Mouse (Mus musculus) spleen, adult 2 months (tissue): Measurements from ENCODE around the gene Tmem8.

Source experiments
- CTCF ChIP-seq: fragments of 200-500 bp; IDR thresholded peaks from 2 replicates; pipeline ENCODE4 v1.5.1; 2011; ENCODE audit warnings: mild to moderate bottlenecking, inconsistent platforms; ENCODE audit not compliant: insufficient read depth, insufficient read length, insufficient replicate concordance; ENCODE audit errors: extremely low read depth
- POLR2A ChIP-seq: fragments of 200-500 bp; IDR thresholded peaks from 2 replicates; pipeline ENCODE4 v1.6.1; 2011; ENCODE audit warnings: low read depth, low read length, inconsistent platforms

DNA sequence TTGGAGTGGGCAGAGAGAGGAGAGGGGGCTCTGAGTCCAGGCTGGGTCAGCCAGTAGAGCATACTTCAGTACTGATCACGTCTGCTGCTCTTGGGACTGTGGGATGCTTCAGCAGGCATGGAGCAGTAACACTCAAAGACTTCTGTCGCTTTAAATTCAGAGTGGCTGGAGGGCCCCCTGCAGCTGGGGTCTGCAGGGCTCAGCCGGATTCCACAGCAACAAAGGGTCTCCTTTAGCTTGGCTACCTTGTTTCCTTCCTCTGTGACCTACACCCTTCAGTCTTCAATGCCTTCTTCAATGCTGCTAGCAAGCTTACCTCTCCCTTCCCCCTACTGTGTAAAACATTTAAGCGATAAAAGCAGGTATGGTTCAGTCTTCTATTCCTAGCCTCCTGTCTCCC is 2.1 kb upstream of the Tmem8 start:
- no peak for TF ChIP-seq CTCF
- TF ChIP-seq POLR2A, result no peak
